In genomic region chr6:127265063-127265775, GRCm38 (mm10) we compare ENCODE assay signal across 9 mouse cellular contexts.
DNase-seq lines count a peak whose midpoint lies in the region; ATAC-seq lines count a peak whose summit lies in the region.
"Had no signal": no experiment of that assay in that cellular context is flagged by ENCODE, and none has a peak within 500 bp of the region (broad histone marks: within the 10 kb centered on the region; RNA-seq: fewer than 3 reads in every experiment).

No protein-coding gene starts in this region.

- no peak overlapping the region for H3K4me3 ChIP-seq in heart, embryonic 16.5 days (ENCODE audit: low read length)
- H3K4me3 ChIP-seq in midbrain, embryonic 16.5 days (ENCODE audit: low read depth, low read length) = no peak overlapping the region

- H3K36me3 ChIP-seq in heart, embryonic 16.5 days (ENCODE audit: control insufficient read depth, insufficient read depth) = no peaks in the 10 kb centered on the region
- H3K36me3 ChIP-seq in midbrain, embryonic 16.5 days (ENCODE audit: control insufficient read depth, insufficient read depth, low read length) = no peaks in the 10 kb centered on the region
- H3K36me3 ChIP-seq: heart, embryonic 15.5 days had no signal

- H3K4me2 ChIP-seq in heart, embryonic 16.5 days (ENCODE audit: low read depth, low read length) = peak overlapping the region; percentile 79
- H3K4me2 ChIP-seq in midbrain, embryonic 16.5 days (ENCODE audit: low read length) = no peak overlapping the region

- peaks cover 5% of the 10 kb centered on the region for H3K27me3 ChIP-seq in heart, embryonic 16.5 days (ENCODE audit: control insufficient read depth, insufficient read depth, low read length)
- no peaks in the 10 kb centered on the region for H3K27me3 ChIP-seq in midbrain, embryonic 16.5 days (ENCODE audit: control insufficient read depth, insufficient read depth, low read depth, low read length)

- ATAC-seq in heart, embryonic 16.5 days (replicated peaks; ENCODE audit: extremely low read depth, insufficient read depth, low FRiP score) = no peak
- ATAC-seq in inflammation-experienced regulatory T-cells, adult 6 months = peak; percentile 23
- no peak for ATAC-seq in midbrain, embryonic 16.5 days

- no peak for DNase-seq in heart, adult 11 months
- DNase-seq in thymus, postnatal 14 days = peak; percentile 44
- DNase-seq in thymus, postnatal 4 days = no peak
- DNase-seq in left cerebral cortex, adult 8-10 months (ENCODE audit: low spot score in 2 of 2) = no peak
- no peak for DNase-seq in cerebellum, postnatal 25 days

- H3K4me1 ChIP-seq in heart, embryonic 16.5 days (ENCODE audit: control insufficient read depth, insufficient read depth, low read length) = peaks cover 6% of the 10 kb centered on the region
- H3K4me1 ChIP-seq in midbrain, embryonic 16.5 days (ENCODE audit: control insufficient read depth, insufficient read depth, low read length) = peaks cover 8% of the 10 kb centered on the region; the same call in 1 of the 2 replicates

- WGBS in heart, embryonic 16.5 days = 64% methylated on average over 9 of the region's 9 CpGs
- WGBS in midbrain, embryonic 16.5 days = 77% methylated on average over 9 of the region's 9 CpGs

- peak overlapping the region; percentile 35; the same call in 1 of the 2 replicates for H3K27ac ChIP-seq in heart, embryonic 16.5 days (ENCODE audit: low read length)
- H3K27ac ChIP-seq in midbrain, embryonic 16.5 days (ENCODE audit: low read length) = no peak overlapping the region

- no peak overlapping the region for H3K9ac ChIP-seq in heart, embryonic 16.5 days (ENCODE audit: low read length)
- H3K9ac ChIP-seq in midbrain, embryonic 16.5 days (ENCODE audit: low read depth, low read length) = no peak overlapping the region
- H3K9ac ChIP-seq: heart, embryonic 15.5 days had no signal

- no peaks in the 10 kb centered on the region for H3K9me3 ChIP-seq in heart, embryonic 16.5 days (replicated peaks; ENCODE audit: control insufficient read depth, low read length)
- no peaks in the 10 kb centered on the region for H3K9me3 ChIP-seq in midbrain, embryonic 16.5 days (replicated peaks; ENCODE audit: control insufficient read depth, low read length, poor library complexity, severe bottlenecking)
- H3K9me3 ChIP-seq: heart, embryonic 15.5 days had no signal
